Mouse (Mus musculus) adrenal gland, postnatal 10 days (tissue): ENCODE data around the gene Spag9. TPM values are rescaled to one million over a fixed set of nuclear protein-coding genes. Genes with fewer than 3 reads are reported as not detected.
A peak's percentile ranks its signal among the peaks of the same experiment; 100 is the strongest.

Source experiments
- DNase-seq: peaks from one replicate; pipeline ENCODE4 v3.0.0; 2021; ENCODE audit warnings: mixed read lengths
- total RNA-seq, 2 experiments: library from RNA; stranded (reverse); gene quantifications; 2 replicates each; pipeline ENCODE4 v1.2.3; 2021

Spag9 gene
- total RNA-seq, 2 experiments from 2014 or later, result 107 to 125 TPM

- peak; percentile 95 for DNase-seq
Measured at GRCm38 (mm10) chr11:94133344-94133955, 137.6 kb downstream of the Spag9 start.

DNA sequence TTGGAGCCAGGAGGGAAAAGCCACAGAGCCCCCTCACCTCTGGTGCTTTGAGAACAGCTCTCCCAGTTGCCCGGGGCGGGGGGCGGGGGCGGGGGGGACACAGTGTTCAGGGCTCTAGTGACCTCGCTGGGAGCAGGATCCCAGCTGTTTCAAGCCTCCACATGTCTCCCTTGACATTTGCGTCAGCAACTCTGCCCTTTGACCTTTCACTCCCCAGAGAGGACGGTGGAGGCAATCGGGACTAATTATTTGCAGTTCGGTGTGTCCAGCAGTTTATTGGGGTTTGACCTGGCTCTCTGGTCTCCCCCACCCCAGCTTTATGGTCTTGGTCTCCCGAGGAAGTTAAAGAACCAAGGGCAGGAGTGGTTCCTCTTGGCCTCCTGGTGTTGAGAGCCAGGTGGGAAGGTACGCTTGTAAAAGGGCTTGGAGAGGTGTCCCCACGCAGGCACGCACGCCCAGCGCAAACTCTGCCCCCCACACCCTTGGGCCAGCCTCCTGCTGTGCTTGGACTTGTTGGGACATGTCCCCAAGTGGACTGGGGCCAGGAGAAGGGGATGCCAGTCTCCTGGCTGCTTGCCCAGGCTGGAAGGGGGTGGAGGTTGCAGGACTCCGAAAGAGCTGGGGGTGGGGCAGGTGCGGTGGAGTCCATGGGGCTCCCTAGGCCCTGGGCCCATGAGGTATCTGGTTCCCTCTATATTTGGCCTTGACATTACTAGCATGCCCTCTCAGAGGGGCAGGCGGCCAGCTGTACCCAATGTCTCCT is 138.4 kb downstream of the Spag9 start:
- peak; percentile 96 for DNase-seq

DNA sequence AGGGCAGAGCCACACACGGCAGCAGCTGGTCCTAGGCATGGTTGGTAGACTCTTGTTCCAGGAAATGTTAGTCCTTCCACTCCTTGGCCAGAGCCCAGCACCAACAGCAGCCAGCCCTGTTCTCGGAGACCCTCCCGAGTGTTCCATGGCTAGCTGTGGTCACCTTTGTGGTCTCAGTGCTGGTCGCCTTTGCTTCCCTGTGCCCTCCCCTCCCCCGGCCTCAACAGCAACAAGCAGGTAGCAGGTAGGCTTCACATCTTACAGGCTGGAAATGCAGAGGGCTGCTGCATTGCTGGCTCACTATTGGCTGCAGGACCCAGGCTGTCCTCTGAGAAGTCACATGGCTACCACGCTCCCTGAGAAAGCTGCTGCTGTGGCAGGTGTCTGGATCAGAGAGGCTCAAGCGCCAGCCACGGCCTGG is 139.7 kb downstream of the Spag9 start:
- peak; percentile 33 for DNase-seq

DNA sequence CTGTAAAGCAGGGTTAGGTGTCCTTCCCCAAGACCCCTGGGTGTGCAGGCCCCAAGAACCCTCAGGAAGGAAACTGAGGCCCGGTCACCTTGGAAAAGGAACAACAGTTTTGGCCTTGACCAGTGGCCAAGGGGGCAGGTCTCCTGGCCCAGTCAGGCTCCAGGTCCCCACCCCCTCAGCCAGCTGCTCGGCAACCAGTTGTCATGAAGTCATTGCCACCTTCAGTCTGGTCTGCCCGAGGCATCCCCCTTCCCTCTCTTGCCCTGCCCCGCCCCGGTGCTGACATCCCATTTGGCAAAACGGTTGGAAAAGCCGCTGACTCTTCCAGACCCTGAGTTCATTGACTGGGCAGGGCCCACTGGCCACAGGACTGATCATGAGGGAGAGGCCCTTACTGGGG is 140.8 kb downstream of the Spag9 start:
- peak; percentile 46 for DNase-seq

- DNase-seq, result peak; percentile 92
Measured at GRCm38 (mm10) chr11:94137326-94138061, 141.6 kb downstream of the Spag9 start.

DNA sequence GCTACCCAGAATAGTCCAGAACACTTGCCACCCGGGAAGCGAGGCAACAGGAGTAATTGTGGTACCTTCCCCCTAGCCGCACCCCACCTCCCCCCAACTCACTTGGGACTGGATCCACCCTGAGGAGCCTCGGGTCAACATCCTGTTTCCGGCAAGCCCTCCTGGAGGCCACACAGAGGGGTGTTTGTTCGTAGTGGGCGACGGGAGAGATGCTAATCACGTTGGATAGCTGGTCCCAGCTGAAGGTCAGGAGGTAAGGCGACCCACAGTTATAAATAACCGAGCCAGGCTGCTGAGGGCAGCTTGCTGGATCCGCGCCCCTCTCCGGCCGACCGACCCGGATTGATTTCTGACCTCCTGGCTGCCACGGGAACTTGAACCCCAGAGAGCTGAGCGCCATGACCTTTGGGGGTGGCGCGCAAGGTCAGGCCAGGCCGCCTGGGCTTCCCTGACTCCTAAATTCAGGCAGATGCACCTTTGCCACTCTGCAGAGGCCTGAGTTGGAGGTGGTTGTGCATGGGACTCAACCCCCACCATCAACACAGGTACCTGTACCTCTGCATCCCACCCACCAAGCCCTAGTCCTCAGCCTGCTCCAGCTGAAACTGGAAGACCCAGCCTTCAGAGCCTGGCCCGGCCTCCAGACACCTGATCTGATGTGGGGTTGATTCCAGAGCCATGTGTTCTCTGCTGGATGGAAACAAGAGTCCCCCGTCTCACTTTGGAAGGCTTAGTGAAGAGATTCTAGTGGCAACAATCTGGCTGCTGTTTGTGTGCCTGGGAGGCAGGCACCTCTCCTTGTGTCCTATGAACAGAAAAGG is 142.7 kb downstream of the Spag9 start:
- DNase-seq, result peak; percentile 53

- peak; percentile 2 for DNase-seq
Measured at GRCm38 (mm10) chr11:94139232-94139620, 143.3 kb downstream of the Spag9 start.

DNA sequence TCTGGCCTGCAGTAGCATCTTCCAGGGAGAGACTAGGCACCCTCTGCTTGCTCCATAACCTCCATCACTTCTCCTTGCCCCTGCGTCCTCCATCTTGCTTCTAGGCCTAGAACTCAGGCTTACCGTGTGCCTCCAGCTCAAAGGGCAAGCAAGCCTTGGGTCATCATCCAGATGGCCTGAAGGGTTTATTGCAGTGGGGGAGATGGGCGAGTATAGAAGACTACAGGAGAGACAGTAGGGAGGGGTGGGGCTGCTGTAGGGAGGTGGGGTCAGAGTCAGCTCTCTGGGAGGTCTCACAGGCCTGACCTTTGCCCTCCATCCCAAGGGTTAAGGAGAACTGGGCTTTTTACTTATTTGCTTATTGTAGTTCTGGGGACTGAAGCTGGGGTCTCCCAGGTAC is 144.6 kb downstream of the Spag9 start:
- DNase-seq, result no peak

- no peak for DNase-seq
Measured at GRCm38 (mm10) chr11:94141564-94141963, 145.7 kb downstream of the Spag9 start.

GRCm38 (mm10) chr11:94143336-94143735 is 147.4 kb downstream of the Spag9 start:
- DNase-seq, result no peak

- peak; percentile 97 for DNase-seq
Measured at GRCm38 (mm10) chr11:94144771-94145539, 149.1 kb downstream of the Spag9 start.

DNA sequence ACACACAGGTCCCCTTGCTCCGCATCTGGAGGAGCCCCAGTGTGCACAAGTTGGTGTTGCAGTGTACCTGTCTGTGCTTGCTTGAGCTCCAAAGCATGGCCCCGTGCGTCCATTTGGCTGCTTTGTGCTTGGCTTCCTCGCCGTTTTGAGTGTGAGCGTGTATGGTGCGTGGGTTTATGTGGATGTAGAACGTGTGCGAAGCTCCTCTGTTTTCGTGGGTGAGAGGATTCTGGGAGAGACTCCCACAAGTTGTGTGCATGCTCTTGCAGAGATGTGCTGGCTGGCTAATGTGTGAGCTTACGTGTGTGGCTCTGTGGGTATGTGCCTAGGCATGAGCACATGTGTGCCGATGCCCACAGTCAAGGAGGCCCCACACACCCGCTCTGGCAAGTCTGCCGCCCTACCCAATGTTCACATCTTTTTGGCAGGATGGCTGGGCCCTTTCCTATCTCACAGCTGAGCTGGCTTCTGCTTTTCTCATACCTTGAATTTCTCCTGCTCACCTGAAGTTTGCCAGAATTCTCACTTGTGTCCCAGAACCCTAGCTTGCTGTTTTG is 150.2 kb downstream of the Spag9 start:
- no peak for DNase-seq

GRCm38 (mm10) chr11:94146733-94147485 is 151.0 kb downstream of the Spag9 start:
- no peak for DNase-seq

DNA sequence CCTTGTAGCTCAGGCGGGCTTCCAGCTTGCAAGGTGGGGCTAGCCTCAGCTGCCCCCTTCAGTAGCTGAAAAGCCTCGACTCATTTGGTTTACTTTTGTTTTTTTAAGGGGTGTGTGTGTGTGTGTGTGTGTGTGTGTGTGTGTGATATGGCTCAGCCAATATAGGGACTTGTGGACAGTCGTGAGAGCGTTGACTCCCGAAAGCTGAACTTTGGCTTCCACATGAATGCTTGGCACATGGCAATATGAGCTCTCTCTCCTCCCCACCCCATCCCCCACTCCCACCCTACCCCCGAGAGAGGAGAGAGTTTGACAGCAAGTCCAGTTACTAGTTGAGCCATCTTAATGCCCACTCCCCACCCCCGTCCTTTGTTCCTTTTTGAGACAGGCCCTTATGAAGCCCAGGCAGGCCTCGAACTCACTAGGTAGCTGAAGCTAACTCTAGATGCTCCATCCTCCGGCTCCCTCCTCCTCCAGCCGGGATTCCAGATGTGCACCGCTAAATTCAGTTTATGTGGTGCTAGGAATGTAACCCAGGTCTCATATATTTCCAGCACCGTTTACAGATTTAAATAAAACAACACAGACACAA is 152.3 kb downstream of the Spag9 start:
- no peak for DNase-seq

- DNase-seq, result peak; percentile 70
Measured at GRCm38 (mm10) chr11:94148931-94149491, 153.1 kb downstream of the Spag9 start.

GRCm38 (mm10) chr11:94149509-94150259 is 153.8 kb downstream of the Spag9 start:
- no peak for DNase-seq

DNA sequence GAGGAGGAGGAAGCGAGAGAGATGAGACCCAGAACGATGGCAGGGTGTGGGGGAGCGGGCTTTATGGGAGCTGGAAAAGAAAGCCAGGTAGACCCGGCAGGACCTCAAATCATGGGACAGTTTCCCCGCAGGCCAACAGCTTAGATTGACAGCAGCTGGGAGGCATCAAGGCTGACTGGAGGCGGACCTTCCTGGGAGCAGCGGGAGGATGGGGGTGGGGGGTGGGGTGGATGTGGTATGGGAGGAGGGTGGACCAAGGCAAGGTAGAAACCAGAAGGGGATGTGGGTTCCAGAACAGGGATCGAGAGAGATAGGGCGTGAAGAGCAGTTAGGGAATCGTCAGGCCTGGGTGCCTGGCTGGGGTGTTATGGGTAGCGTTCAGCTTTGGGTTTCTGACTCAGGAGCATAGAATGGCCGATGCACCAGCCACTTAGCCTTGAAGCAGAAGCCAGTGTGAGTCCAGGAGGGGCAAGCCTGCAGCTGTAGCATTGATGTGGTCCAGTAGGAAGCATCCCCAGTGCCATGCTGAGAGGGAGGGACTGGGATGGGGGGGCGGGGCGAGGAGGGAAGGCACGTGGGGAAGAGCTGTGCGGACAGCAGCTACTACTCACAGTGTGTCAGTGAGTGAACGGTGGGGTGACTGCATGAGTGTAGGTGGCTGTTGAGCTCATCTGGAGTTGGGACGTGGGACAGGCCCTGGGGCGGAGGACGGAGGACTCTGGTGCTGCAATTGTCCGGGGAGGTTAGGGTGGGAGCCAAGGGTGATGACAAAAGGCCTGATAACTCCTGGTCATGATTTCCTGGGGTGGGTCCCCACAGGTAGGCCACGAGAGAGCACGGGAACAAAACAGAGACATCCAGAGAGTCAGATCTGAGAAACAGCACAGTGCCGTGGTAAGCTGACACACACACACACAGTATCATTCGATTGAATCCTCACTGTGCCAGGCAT is 154.9 kb downstream of the Spag9 start:
- no peak for DNase-seq

GRCm38 (mm10) chr11:94154201-94154600 is 158.3 kb downstream of the Spag9 start:
- no peak for DNase-seq
